Mouse (Mus musculus) midbrain, embryonic 12.5 days (tissue): Measurements from ENCODE around the gene Med13l. TPM values are rescaled to one million over a fixed set of nuclear protein-coding genes. Genes with fewer than 3 reads are reported as not detected.

ENCODE experiments used
- ATAC-seq: fragments of 200-750 bp; cut with Nextera tagmentation; 2 replicates; pipeline ENCODE4 v1.8.0; 2017; ENCODE audit warnings: low read depth, moderate TSS enrichment, moderate library complexity; ENCODE audit not compliant: low FRiP score
- H3K27ac ChIP-seq: fragments of 300-500 bp; sonication (generic); replicated peaks from 2 replicates; pipeline ENCODE4 v1.5.1; 2016; ENCODE audit warnings: mild to moderate bottlenecking
- H3K27me3 ChIP-seq: fragments of 300-500 bp; sonication (generic); 2 replicates; pipeline ENCODE4 v1.6.1; 2016; ENCODE audit warnings: mild to moderate bottlenecking
- H3K36me3 ChIP-seq: fragments of 300-500 bp; sonication (generic); 2 replicates; pipeline ENCODE4 v1.6.1; 2016
- H3K4me1 ChIP-seq: fragments of 300-500 bp; sonication (generic); 2 replicates; pipeline ENCODE4 v1.6.1; 2016
- H3K4me2 ChIP-seq: fragments of 300-500 bp; sonication (generic); replicated peaks from 2 replicates; pipeline ENCODE4 v1.6.1; 2016; ENCODE audit warnings: mild to moderate bottlenecking, moderate library complexity
- H3K4me3 ChIP-seq: fragments of 300-500 bp; sonication (generic); 2 replicates; pipeline ENCODE4 v1.5.1; 2016; ENCODE audit warnings: mild to moderate bottlenecking
- H3K9ac ChIP-seq: fragments of 300-500 bp; sonication (generic); replicated peaks from 2 replicates; pipeline ENCODE4 v1.6.1; 2016; ENCODE audit warnings: mild to moderate bottlenecking, moderate library complexity
- H3K9me3 ChIP-seq: fragments of 300-500 bp; sonication (generic); 2 replicates; pipeline ENCODE4 v1.6.1; 2016; ENCODE audit warnings: mild to moderate bottlenecking
- WGBS: fragments of 180-500 bp; shearing (Covaris S2); methylation state at CpG from one replicate; pipeline ENCODE4 v1.1.7; 2016; 5-methylcytosine and 5-hydroxymethylcytosine counted together
- polyA plus RNA-seq: library from polyadenylated mRNA; unstranded; fragments of >200 nt; fragmentation: Nextera tagmentation; extraction: Ambion mirVana; gene quantifications from 2 replicates; pipeline ENCODE4 v1.2.1, GENCODE M21; 2016

Gene Med13l
- polyA plus RNA-seq, 1 experiment from 2014 or later = 14.7 TPM

DNA sequence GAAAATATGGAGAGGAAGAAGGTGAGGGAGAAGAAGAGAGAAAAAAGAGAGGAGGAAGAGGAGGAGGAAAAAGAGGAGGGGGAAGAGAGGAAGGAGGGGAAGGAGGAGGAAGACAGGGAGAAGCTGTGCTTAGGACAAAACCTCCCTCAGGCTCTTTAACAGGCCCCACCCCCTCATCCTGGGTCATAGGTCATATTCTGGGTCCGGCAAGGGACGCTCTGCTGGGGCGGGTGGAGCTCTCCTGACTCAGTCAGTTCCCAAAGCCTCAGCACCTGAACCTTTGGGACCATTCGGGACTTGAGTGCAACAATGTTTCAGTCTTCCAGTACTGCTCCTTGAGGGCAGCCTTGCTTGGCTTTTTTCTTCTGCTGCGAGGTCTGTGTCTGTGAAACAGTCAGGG, 241.1 kb downstream of the Med13l start:
- no peak for ATAC-seq
- no peak overlapping the region for H3K4me2 ChIP-seq
- H3K27ac ChIP-seq = no peak overlapping the region
- no peaks in the 10 kb centered on the region for H3K36me3 ChIP-seq
- no peaks in the 10 kb centered on the region for H3K9me3 ChIP-seq
- no peak overlapping the region for H3K9ac ChIP-seq
- H3K4me1 ChIP-seq = peaks cover 11% of the 10 kb centered on the region
- peaks cover 14% of the 10 kb centered on the region for H3K27me3 ChIP-seq
- 37% methylated on average over 5 of the region's 5 CpGs for WGBS
- no peak overlapping the region for H3K4me3 ChIP-seq

GRCm38 (mm10) chr5:118802036-118802435, 241.6 kb downstream of the Med13l start:
- Histone ChIP-seq H3K9ac (no peak overlapping the region), H3K36me3 (no peaks in the 10 kb centered on the region), H3K9me3 (no peaks in the 10 kb centered on the region), H3K4me3 (no peak overlapping the region), H3K27ac (no peak overlapping the region), H3K4me1 (peaks cover 11% of the 10 kb centered on the region), H3K4me2 (no peak overlapping the region), H3K27me3 (peaks cover 14% of the 10 kb centered on the region)
- WGBS = 77% methylated on average over 7 of the region's 7 CpGs
- no peak for ATAC-seq

DNA sequence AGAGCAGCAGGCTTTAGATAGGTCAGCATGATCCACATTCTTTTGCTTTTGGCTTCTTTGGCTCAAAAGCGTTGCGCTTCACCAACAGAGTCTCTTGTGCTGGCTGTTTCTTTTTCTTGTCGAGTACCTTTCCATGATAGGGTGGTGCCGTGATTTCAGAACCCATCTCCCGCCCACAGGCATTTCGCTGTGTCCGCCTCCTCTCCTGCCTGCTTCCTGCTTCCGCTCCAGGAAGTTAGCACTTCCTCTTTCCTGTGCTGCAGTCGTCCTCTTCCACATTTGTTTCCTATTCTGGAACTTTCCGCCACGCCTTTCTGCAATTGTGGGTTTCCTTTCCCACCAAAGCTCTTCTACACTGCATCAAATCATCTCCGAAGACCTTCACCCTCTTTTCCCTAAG, 248.5 kb downstream of the Med13l start:
- Histone ChIP-seq H3K27ac (no peak overlapping the region), H3K9ac (no peak overlapping the region)
- WGBS = 81% methylated on average over 12 of the region's 12 CpGs

DNA sequence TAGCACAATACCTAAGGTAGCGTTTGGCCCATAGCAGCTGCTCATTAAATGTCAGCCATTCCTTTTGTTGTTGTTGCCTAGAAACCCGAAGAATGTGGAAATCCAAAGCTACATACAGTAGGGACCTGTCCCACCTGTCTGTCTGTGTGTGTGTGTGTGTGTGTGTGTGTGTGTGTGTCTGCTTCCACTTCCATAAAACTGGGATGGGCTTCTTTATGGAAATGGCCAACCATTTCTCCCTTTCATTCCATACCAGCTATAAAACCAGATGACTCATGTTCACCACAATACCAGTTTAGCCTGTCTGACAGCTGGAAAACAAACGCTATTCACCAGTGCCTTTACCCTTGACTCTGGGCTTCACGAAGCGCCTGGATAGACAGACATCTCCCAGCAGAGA, 249.1 kb downstream of the Med13l start:
- no peak overlapping the region for H3K9ac ChIP-seq
- no peaks in the 10 kb centered on the region for H3K9me3 ChIP-seq
- no peak overlapping the region for H3K27ac ChIP-seq
- H3K36me3 ChIP-seq = no peaks in the 10 kb centered on the region
- WGBS = 73% methylated on average over 5 of the region's 5 CpGs
- H3K4me1 ChIP-seq = no peaks in the 10 kb centered on the region
- H3K27me3 ChIP-seq = no peaks in the 10 kb centered on the region; the same call in 1 of the 2 replicates
- no peak overlapping the region for H3K4me2 ChIP-seq
- no peak overlapping the region for H3K4me3 ChIP-seq
- no peak for ATAC-seq

More for the DNA sequence above, 248.5 kb downstream of the Med13l start:
- ATAC-seq = no peak
- Histone ChIP-seq H3K4me3 (no peak overlapping the region), H3K27me3 (no peaks in the 10 kb centered on the region; the same call in 1 of the 2 replicates), H3K9me3 (no peaks in the 10 kb centered on the region), H3K4me1 (0 out of 2 replicates have a peak, but pooled peaks cover 2% of the 10 kb centered on the region), H3K36me3 (no peaks in the 10 kb centered on the region), H3K4me2 (no peak overlapping the region)

- ATAC-seq = no peak
- Histone ChIP-seq H3K9ac (no peak overlapping the region), H3K36me3 (no peaks in the 10 kb centered on the region), H3K9me3 (no peaks in the 10 kb centered on the region), H3K27me3 (peaks cover 10% of the 10 kb centered on the region; the same call in 1 of the 2 replicates), H3K4me3 (no peak overlapping the region), H3K27ac (no peak overlapping the region), H3K4me2 (no peak overlapping the region), H3K4me1 (no peaks in the 10 kb centered on the region)
- 56% methylated on average over 5 of the region's 5 CpGs for WGBS
Observed at GRCm38 (mm10) chr5:118811690-118812089, 251.2 kb downstream of the Med13l start.

- Histone ChIP-seq H3K4me1 (no peaks in the 10 kb centered on the region), H3K27me3 (peaks cover 10% of the 10 kb centered on the region; the same call in 1 of the 2 replicates), H3K27ac (no peak overlapping the region), H3K4me3 (no peak overlapping the region), H3K9me3 (no peaks in the 10 kb centered on the region), H3K9ac (no peak overlapping the region), H3K36me3 (no peaks in the 10 kb centered on the region), H3K4me2 (no peak overlapping the region)
- WGBS = 84% methylated on average over 9 of the region's 9 CpGs
- ATAC-seq = no peak
Observed at GRCm38 (mm10) chr5:118812421-118812820, 251.9 kb downstream of the Med13l start.

GRCm38 (mm10) chr5:118812947-118813401, 252.5 kb downstream of the Med13l start:
- H3K4me2 ChIP-seq = no peak overlapping the region
- 78% methylated on average over 7 of the region's 7 CpGs for WGBS
- peaks cover 10% of the 10 kb centered on the region; the same call in 1 of the 2 replicates for H3K27me3 ChIP-seq
- no peaks in the 10 kb centered on the region for H3K36me3 ChIP-seq
- no peaks in the 10 kb centered on the region for H3K9me3 ChIP-seq
- no peaks in the 10 kb centered on the region for H3K4me1 ChIP-seq
- H3K27ac ChIP-seq = no peak overlapping the region
- no peak for ATAC-seq
- H3K4me3 ChIP-seq = no peak overlapping the region
- no peak overlapping the region for H3K9ac ChIP-seq

- ATAC-seq = no peak
Observed at GRCm38 (mm10) chr5:118814052-118814451, 253.6 kb downstream of the Med13l start.

More at GRCm38 (mm10) chr5:118814052-118814451, 253.6 kb downstream of the Med13l start:
- H3K36me3 ChIP-seq = no peaks in the 10 kb centered on the region
- H3K4me2 ChIP-seq = no peak overlapping the region
- no peak overlapping the region for H3K27ac ChIP-seq
- no peak overlapping the region for H3K9ac ChIP-seq
- no peak overlapping the region for H3K4me3 ChIP-seq
- no peaks in the 10 kb centered on the region for H3K9me3 ChIP-seq
- WGBS = 53% methylated on average over 6 of the region's 6 CpGs
- H3K27me3 ChIP-seq = peaks cover 10% of the 10 kb centered on the region; the same call in 1 of the 2 replicates
- H3K4me1 ChIP-seq = no peaks in the 10 kb centered on the region
